Mouse (Mus musculus) cerebellum, postnatal 25 days (tissue): ENCODE results near the gene Tuba4a.

Experiments used
- DNase-seq, 2 experiments: peaks; one replicate each; pipeline ENCODE4 v3.0.0; 2021; ENCODE audit warnings: mixed read lengths in 2 of 2

Tuba4a gene

DNA sequence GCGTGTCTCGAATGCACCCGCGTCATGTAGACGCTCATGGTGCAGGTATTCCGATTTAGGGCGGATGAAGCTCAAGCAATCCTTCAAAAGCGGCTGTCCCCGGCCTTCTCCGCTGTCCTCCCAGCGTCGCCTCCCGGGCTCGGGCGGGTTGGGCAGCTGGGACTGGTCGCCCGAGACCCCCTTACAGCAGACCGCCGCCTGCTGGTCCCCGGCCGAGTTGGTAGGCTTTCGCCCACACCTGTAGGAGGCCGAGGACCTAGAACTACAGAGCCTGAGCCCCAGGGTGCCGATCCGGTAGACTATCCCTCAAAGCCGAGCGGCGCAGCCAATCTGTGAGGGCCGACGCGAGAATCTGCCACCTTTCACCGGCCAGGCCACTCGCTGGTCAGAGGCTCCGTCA, at the start of gene Tuba4a:
TSS of gene Tuba4a (minus strand) at position 335 of the 400 bp plus-strand sequence.
- peak in 1 of 2 experiments; percentile 79 for DNase-seq

DNA sequence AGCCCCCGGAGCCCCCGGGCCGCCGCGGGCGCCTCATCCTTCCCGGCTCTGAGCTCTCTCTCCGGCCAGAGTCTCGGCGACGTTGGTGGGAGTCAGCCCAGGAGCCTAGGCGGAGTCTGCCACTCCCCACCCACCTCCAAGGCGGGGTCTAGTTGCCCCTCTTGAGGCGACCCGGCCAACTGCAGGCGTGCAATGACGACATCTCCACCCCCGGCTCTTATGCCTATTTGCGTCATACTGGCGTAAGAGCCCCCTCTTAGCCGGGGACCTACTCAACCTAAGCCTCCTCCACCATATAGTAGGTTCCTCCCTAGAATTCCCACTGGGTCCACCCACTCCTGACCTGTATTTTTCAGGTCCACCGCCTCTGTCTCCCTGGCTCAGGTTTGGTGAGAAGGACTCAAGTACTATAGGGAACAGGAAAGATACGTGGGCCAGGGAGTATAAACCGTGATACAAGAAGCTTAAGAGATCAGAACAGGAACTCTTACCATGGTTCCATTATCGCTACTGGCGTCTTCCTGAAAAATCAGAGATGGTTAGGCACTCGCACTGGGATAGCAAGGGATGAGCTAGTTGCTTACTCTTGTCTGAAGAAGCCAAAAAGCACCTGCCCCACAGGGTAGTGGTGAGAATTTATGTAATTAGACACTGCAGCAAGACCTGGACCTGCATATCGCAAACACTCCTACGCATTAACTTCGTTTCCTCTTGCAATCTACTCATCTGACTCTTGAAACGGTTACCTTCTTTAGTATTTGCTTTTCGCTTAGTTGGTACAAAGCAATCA, 44.6 kb upstream of the Tuba4a start, which contains the start of gene Ptprn:
TSS of gene Ptprn (minus strand) at position 412 of the 790 bp plus-strand sequence.
- DNase-seq = peak; percentile 79 to 82

DNA sequence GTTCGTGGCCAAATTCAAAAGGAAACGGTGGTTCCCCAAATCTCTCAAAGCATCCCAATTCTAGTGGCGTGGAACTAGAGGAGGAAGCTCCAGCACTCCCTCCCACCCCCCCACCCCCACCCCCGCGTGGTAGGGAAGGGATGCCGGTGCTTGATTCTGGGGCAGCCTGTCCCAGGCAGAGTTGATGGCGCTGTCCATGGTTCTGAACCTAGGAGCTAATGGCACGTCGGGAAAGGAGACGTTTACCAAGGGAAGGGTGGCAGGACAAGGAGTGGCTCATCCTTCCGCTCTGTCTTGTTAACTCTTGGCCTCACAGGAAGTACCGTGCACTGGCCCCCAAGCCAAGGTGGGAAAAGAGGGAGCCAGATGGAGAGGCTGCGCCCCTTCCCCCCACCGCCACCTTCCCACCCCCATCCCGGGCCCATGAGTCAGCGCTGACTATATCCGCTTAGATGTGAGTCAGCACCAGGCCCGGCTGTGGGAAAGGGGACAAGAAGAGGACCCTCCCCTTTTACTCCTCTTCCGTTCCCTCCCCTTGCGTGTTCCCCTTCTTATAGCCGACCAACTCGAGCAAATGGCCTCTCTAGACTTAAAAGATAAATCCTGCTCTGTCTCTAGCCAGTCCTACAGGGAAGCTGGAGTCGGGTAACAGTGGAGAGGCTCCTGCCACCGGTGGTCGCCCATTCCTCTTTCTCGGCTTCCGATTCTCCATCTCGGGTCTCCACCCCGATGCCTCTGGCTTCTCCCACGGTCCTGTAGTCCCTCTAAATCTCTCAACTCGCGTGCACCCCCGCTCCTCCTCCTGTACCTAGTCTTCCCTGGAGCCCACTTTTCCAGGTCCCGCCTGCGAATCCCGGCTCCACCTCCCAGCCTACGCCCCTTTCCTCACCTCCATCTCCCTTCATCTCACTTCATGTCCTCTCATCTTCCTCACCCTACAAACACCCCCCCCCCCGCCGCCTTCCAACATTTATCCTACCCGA, 43.6 kb upstream of the Tuba4a start:
- peak; percentile 51 to 53 for DNase-seq

DNA sequence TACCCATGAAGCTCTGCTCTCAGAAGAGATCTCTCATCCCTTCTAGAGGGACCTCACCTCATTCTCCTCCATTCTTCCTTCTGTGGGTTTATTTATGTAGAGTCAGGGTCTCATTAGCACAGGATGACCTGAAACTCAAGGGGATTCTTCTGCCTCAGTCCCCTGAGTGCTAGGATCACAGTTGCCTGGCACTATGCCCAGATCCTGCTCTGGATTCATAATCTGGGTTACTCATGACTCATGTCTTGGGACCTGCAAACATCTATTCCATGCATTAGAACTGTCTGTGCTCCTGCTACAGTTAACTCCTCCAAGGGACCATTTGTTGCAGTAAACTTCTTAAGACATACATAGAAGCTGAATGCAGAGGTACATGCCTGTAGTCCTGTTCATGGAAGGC, 41.6 kb upstream of the Tuba4a start:
- DNase-seq = peak in 1 of 2 experiments; percentile 58

DNA sequence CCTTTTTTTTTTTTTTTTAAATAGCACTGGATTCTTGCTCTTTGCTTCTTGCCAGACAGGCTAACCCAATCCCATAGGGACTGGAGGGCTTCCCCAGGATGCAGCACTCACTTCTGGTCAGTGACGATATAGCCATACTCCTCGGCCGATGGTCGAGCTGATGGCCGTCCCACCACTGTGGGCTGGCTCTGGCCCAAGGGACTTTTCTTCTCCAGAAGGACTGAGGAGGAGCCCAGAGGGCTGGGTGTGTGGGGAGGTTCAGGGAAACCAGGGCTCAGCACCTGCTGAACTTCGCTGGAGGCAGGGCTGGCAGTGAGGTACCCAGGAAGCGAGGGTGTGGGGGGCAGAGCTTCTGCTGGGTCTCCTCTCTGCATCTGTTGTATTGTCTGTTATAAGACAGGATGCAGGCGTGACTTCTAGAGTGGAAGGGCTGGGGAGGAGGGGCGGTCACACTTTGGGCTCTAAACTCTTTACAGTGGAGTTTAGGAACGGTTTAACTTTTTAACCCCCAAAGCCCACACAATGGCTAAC, 35.9 kb upstream of the Tuba4a start:
- no peak for DNase-seq

DNA sequence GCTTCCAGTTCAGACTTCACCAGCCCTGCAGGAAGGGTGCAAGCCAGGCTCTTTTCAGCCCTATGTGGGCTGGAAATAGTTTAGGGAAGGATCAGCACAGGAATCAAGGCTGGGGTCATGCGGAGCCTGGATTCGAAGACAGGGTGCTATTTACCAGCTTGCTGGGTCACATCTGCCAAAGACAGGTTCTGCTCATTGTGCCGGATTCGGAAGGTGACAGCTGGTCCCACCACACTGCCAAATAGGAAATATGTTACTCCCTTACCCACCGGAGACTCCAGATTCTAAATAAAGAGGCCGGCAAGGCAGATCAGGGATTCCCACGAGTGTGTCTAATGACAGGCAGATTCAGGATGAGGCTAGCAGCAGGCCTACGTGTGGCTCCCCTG, 35.0 kb upstream of the Tuba4a start:
- DNase-seq = no peak

DNA sequence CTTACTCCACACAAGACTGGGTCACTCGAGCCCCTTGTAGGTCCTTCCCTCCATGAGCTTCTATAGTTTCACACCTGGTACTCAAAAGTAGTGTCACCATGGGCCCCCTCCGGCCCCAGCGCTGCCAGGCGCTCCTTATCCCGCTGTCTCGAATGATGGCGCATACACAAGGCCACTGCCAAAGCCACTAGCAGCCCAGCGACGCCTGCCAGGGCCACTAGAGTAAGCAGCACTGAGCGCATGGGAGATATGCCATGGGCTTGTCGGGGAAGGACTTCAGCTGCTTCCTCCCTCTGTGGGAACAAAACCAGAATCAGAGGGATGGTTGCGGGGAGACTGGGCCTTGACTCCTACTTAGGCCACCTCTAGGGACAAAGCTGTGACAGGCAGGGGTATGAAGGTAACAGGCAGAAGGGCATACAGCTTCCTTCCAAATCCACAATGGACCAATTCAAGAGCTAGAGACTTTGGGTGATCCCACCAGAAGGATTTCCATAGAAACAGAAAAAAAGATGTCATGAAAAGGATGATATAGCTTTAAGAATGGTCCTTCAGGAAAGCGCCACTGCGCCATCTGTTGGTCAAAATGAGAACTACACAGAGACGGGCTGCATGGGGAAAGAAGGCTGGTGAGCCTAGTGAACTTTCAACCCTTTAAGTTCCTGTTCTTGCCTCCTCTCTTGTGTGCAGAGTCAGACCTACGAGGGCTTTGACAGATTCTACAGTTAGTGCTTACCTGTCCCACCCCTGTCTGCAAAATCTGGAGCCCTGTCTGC, 34.4 kb upstream of the Tuba4a start:
- peak; percentile 92 to 94 for DNase-seq

DNA sequence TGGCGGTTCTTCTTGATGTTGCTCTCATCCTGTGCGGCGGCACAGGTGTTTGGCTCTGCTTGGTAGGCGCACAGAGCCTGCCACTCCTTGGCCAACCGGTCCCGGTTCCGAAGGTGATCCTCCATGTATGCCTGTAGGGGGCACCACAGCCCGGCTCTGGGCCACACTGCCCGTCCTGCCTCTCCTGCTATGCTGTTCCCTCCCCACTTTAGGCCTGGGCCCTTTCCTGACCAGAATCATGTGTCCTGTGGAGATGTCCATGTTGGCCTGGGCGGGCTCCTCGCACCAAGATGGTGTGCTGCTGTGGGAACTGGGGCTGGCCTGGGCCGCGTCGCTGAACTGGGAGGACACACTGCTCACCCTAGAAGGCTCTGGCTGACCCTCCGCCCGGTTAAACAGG, 33.4 kb upstream of the Tuba4a start:
- peak; percentile 30 to 55 for DNase-seq

DNA sequence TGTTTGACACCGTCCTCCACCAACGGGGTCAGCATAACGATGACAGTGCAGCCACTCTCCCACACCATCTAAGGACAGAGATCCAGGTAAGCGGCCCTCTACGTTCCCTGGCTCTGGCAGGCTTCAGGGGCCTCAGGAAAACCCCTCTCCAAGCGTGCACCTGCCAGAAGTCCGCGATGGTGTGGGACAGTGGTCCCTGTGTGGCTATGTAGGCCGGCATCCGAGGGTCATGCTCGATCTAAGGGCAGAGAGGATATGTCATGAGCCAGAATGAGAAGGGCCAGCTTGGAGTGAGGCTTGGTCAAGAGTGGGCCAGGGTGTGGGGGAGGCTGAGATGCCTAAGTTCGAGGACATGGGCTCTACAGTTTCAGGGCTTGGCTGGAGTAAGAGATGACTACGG, 32.6 kb upstream of the Tuba4a start:
- DNase-seq = no peak

DNA sequence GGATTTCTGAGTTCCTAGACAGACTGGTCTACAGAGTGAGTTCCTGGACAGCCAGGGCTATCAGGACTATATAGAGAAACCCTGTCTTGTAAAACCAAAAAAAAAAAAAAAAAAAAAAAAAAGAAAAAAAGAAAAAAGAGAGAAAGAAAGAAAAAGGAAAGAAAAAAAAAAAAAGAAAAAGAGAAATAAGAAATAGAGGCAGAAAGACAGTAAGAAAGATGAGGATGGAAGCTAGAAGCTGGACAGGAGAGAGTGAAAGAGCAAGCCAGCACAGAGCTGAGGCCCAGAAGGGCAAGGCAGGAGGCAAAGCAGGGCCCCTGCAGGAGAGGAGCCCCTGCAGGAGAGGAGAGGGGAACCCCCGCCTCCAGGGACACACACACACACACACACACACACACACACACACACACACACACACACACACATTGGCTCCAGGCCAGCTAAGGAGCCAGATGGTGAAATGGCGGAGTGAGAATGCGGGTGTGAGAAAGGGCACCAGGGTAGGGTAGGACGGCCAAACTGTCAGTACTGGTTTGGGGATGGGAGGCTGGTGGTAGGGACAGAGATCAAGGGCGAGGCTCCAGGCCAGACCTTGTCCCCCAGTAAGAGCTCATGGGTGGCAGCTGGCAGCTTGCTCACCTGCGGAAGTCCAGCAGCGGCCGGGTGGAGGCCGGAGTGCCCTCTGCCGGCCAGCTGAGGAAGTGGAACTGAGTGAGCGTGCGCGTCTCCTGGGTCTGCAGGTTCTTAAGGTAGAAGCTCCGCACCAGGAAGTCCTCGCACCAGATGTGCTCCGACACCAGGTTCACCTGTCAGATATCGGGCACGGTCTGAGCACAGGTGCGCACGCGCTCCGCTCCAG, 31.7 kb upstream of the Tuba4a start:
- DNase-seq = peak; percentile 92 to 93

DNA sequence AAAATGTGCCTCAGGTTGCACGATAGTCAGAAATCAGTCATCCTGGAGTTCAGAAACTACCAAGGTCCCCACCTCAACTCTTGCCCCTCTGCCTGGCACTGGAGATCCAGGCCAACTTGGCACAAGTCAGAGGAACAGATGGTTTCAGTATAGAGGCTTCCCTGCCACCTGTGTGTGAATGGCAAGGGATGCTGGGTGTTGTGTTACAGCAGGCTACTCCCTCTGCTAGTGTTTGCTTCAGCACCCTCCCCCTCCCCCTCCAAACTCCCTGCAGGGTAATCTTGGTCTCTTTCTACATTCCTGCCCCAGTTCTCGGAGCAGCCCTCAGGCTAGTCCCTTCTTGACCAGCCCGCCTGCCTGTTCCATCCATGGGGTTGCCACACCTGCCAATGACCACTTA, 30.8 kb upstream of the Tuba4a start:
- DNase-seq = peak; percentile 80 to 84

DNA sequence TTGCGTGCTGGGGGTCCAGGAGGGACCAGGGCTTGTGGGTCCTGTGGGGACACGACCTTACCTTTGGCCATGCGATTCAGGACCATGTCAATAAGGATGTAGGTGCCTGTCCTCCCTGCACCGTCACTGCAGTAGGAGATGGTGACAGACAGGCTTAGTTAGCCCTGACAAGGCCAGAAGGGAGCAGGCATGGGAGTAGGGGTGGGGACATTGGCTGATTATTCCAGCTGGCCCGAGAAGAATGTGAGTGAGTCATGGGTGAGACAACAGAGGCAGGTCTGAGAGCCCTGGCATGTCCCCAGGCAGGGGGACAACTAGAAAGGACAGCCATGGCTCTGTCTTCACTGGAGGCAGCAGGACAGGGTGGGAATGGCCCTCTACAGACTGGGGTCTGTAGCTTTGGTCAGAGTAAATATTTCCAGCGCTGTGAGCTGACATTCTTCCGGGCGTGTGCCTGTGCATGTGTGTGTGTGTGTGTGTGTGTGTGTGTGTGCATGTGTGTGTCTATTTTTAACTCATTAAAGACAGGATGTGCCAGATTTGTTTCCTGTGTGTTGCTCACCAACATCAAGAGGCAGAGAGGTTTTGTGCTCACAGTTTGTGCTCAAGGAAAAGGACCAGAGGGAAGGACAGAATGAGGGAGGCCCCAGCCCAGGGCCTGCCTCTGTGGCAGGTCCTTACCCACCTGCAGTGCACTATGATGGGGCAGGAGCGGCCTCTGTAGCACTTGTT, 28.5 kb upstream of the Tuba4a start:
- DNase-seq = peak; percentile 65 to 81

DNA sequence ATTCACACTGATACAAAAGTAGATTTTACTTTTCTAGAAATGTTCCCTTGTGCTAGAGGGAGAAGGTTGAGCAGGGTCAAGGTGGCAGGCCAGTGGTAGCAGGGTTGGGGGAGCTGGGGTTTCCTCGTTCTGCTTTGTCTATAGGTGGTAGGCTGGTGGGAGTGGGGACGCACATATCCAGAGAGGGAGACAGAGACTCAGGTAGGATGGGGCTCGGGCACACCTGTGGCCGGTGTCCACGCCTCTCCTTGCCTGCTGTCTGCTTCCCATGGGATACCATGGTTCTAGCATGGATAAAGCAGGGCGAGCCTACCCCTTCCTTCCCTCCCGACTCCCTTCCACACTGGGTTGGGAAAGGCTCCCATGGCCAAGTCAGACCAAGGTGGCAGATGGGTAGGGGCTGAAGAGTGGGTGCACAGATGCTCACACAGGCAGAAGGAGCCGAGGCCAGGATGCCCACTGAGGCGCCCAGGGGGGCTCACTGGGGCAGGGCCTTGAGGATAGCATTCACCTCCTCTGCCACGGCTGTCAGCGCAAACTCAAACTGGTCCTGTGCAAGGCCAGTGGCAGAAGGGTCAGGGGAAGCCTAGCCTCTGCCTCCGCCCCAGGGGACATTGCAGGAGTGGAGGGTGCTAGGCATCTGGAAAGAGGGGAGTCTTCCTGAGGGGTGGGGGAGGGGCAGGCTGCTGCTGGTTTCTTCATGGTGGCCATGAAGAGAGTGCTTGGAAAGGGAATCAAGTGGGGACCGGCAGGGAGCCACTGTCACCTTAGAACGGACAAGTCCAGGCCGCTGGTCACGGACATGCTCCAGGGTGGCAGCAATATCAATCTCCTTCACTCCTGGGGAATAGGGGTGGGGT, 27.6 kb upstream of the Tuba4a start:
- peak; percentile 39 to 46 for DNase-seq

DNA sequence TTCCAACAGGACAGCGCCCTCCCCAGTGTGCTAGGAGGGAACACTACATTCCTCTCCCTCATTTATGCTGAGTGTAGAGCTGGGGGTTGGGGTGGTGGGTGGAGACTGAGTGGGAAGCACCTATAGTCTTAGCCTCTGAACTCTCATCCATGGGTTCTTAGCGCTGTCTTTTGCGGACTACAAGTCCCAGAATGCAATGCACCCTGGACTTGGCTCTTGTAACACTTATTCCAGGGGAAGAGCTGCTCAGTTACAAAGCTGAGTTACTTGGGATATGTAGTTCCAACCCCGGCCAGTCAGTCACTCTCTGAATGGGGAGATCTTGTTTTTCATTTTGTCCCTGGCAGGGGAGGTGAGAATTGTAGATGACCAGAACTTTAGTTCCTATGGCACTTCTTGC, 25.2 kb upstream of the Tuba4a start:
- peak; percentile 58 to 67 for DNase-seq

DNA sequence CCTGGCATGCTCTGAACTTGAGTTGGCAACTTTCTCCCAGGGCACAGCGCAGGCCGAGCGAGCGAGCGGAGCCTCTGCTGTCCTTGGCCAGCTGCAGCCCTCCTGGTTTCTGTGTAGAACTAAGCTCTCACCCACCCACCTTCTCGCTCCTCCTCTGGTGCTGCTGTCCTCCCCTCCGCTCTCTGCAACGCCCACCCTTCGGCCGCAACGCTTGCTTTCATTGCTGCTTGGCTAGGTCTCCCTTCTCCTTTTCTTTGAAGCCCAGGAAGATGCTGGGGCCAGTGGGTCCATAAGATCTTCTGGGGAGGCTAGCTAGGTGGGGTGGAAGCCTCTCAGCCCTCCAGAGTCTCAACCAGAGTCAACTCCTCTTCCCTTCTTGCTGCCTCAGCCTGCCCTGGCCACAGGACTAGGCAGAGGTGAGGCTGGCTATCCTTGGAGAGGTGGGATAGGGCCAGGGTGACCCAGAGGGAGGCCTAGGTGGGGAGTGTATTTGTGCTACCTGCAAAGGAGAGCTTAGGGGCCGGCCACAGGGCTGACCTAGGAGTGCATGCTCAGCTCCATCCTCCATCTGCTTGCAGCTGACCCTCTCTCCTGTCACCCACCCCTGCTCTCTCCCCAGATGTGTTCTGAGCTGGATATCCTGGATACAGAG, 24.6 kb upstream of the Tuba4a start:
- DNase-seq = no peak

DNA sequence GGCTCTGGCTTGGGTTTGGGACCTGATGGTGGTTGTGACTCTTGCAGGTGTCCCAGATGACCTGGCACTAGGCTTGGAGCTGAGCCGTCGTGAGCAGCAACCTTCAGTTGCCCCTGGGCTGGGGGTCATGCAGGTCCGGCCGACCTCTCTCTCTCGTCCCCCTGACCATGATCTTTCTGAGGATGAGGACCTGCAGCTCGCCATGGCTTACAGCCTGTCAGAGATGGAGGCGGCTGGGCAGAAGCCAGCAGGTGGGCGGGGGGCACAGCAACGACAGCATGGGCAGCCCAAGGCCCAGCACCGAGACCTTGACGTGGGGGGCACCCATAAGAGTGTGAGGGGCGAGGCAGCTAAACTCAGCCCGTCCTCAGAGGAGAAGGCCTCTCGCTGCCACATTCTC, 23.7 kb upstream of the Tuba4a start:
- DNase-seq = no peak

DNA sequence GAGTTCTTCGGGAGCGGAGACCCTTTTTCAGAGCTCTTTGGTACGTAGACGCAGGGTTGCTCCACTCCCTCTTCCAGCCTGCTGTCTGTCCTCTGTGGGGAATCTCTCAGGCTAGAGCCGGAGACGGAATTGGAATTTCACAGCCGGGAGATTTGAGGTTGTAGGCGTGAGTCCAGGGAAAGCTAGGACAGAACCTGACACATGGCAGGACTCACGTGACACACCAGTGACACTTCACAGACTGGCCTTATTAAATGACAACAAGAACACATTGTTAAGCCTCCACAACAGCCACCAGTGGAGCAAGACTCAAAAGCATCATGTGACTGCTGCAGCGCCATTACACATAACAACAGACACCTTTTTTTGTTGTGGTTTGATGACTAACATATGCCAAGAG, 19.9 kb upstream of the Tuba4a start:
- DNase-seq = peak; percentile 62 to 70

DNA sequence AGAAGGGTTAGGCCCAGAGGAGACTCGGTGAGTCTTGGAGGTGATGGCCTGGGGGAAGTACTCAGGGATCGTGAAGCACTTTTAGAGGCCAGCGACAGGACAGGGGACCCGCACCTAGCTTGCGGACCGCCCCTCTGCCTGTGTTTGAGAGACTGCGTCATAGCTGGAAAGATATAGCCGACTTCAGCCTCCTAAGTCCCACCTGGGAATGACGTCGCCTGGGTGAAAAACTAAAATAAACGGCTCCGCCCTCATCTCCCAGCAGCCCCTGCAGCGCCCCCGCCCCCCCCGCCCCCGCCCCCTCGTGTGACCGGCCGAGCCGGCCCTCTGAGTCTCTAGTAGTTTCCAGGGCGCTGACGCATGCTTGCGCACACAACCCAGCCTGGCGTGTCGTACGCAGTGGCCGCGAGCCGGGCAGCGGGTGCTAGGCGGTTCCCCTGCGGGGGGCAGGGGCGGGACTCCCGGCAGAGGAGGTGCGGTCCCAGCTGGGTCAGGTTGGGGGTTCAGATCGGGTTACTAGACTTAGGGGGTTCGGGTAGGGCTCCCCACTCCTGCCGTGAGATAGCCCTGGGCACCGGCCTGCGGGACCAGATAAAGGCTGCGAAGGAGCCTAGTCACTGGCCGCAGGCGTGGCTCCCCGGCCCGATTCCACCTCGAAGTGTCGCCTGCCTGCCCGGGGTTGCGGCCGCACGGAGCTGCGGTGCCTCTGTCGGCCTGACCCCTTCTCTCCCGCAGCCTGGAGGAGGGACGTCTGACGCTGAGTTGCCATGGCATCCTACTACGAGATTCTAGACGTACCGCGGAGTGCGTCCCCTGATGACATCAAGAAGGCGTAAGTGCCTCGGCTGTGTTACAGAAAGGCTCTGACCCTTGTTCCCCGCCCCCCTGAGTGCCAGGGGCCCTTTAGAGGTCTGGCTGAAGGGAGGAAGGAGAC, 16.7 kb upstream of the Tuba4a start, which contains the start of gene Dnajb2:
TSS of gene Dnajb2 (plus strand) at position 290 of the 934 bp plus-strand sequence.
- DNase-seq = peak; percentile 91 to 94
